Mouse (Mus musculus): ENCODE data around the gene Zmynd8.

DNA sequence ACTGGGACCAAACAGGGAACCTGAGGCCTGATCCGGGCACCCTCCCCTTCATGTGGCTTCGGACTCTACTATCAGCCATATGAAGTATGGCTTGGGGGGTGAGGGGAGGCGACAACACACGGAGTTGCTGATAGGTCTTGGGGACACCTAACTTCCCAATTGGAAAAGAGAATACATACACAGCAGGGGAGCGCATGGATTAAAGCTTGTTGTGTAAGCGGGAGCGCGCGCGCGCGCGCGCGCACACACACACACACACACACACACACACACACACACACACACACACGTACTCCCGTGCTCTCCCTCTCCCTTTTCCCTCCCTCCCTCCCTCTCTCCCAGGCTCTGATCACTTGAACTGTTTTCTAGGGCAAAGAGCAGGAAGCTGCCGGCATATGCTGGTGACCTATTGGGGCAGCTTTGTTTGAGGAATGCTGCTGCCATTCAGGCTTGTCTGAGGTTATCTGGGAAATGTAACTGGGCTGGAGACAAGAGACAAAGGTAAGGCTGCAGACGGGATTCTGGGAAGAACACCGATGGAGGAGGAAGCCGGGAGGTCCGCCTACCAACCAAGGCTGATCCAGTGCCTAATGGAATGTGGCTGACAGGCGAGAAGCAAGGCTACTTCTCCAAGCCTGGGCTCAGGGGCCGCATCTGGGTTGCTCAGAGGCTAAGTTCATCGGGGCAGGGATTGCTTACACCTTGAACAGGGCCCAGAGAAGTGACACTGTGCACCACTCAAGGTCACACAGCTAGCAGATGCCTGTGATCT is 11.8 kb downstream of the Zmynd8 start:
- TF ChIP-seq POLR2A (IDR thresholded peaks at IDR 0.05; ENCODE audit: control insufficient read depth, extremely low read depth, insufficient read depth, low read length, poor library complexity) (no peak), CTCF (IDR thresholded peaks at IDR 0.05; ENCODE audit: borderline replicate concordance, control insufficient read depth, extremely low read depth, insufficient read depth, low read length, poor library complexity) (no peak)

Measured in thymus, adult 2 months (tissue).